Mouse (Mus musculus) cerebellum, postnatal 10 days (tissue): Measurements from ENCODE around the gene Pdcd7.

Source experiments
- DNase-seq, 2 experiments: peaks; one replicate each; pipeline ENCODE4 v3.0.0; 2021; ENCODE audit warnings: mixed read lengths in 2 of 2

Gene Pdcd7

DNA sequence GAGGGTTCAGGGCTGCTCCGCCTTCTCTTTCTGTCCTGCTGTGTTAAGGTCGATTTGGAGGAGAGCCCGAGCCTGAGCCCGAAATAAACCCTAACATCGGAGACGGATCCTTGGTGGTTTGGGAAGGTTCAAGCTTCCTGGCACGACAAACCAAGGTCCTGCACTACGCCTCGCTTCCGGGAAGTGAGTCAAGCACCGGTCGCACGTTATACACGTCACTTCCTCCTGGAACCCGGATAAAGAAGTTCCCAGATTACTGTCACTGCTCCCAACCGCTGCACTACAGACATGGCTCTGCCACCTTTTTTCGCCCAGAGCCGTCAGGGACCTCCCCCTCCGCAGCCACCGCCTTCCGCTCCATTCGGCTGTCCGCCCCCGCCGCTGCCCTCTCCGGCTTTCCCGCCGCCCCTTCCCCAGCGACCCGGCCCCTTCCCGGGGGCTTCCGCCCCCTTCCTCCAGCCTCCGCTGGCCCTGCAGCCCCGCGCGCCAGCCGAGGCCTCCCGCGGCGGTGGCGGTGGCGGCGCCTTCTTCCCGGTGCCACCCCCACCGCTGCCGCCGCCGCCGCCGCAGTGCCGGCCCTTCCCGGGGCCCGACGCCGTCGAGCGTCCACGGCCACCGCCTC, at the start of gene Pdcd7:
Gene Pdcd7 (plus strand): TSS at position 251 of the 622 bp plus-strand sequence.
- peak; percentile 98 for DNase-seq

DNA sequence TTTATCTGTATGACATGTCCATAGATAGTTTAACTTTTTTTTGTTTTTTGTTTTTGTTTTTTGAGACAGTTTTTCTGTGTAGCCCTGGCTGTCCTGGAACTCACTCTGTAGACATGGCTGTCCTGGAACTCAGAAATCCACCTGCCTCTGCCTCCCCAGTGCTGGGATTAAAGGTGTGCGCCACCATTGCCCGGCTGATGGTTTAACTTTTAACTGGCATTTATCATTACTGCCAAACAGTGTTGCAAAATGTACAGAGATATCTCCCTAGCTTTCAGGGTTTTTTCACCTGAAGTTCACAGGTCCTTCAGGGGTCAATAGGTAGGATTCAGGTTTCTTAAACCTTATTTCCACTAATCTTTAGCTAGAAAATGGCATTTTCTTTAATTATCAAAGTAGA, 48.8 kb upstream of the Pdcd7 start:
- no peak for DNase-seq

DNA sequence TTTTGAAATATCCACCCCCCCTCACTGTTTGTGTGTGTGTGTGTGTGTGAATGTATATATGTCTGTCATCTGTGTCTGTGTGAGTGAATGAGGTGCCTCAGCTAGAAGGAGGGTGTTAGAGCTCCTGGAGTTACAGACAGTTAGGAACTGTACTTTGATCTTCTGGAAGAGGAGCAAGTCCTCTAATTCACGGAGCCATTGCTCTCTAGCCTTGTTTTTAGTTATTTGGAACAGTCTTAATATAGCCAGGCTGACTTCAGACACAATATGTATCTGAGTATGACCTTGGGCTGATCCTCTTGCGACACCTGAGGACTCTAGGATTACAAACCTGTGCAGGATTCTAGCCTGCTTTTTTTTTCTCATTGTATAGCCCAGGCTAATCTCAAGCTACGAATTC, 47.1 kb upstream of the Pdcd7 start:
- DNase-seq: no peak

DNA sequence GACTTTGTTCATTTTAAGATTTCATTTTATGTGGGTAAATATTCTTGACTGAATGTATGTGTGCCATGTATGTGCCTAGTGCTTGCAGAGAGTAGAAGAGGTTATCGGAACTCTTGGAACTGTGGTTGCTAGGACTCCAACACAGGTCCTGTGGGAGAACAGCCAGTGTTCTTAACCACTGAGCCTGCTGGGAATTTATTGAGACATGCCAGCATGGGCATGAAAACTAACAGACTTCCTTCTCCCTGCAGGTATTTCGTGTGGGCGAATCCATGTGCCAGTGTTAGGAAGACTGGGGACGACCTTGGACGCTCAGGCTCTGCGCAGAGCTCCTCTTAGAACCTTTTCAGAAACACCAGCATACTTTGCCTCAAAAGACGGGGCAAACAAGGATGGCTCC, 46.3 kb upstream of the Pdcd7 start:
- DNase-seq: no peak

DNA sequence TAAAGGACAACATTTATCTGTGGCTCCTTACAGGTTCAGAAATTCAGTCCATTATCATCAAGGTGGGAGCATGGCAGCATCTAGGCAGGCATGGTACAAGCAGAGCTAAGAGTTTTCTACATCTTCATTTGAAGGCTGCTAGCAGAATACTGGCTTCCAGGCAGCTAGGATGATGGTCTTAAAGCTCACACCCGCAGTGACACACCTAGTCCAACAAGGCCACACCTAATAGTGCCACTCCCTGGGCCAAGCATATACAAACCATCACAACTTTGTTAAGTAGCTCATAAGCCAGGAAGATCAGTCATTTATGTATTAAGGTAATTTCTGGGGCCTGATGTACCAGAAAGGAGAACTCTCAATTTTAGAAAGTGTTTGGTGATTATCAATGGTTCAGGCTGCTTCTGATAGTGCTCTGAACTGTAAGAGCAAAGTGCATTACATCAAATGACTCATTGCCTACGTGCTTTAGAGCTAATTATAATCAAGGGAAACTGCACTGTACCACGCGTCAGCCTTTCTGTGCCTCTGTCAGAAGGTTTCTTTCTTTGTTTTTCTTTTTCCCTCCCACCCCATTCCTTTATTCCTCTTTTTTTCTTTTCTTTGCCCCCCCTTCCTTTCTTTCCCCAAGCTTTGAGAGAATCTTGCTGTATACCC, 43.4 kb upstream of the Pdcd7 start:
- DNase-seq: no peak

DNA sequence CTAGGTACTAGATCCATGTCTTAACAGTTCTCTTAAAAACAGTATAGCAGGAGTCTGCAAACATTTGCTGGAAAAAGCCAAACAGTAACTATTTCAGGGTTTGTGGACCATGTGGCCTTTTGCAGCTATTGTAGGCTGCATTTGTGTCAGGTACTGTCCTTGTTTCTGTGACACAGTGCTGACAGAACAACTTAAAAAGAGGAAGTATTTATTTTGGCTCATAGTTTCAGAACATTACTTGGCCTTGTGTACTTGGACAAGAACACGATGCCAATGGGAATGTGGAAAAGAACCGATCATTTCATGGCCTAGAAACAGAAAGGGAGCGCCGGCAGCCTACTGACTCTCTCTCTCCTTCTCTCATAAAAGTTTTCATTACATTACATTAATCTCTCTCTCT, 42.3 kb upstream of the Pdcd7 start:
- DNase-seq: no peak

DNA sequence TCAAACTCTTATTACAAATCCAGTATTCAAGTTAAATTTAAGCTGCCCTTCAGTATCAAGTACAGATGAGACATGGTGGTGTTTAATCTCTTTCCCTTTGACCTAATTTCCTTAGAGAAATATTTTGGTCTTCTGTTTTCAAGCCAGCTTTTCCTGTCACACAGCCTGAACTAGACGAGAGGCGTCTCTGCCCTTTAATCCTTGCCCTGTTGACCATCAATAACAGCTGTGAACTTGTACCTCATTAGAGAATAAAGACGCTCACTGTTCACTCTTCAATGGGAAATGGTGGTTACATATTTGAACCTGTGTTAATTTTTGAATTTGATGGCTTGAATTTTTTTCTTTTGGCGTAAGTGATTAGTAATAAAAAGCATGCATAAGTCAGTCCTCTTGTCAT, 41.6 kb upstream of the Pdcd7 start:
- DNase-seq: no peak

DNA sequence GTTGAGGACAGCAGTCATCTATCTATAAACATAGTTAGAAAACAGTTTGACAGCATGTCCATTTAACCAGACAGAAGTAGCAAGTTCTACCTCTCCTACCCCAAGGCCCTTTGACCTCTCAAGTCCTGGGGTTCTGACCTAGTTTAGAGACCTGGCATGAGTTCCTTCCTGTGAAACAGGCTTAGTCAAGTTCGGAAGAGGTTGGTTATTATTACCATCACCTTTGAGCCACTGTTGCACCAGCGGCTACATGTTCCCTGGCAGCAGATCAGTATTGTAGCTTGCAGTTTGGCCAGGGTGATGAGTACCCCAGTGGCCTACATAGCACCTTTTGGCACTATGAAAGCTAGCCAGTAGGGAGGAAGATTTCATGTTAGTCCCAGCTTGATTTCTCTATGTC, 39.2 kb upstream of the Pdcd7 start:
- DNase-seq: no peak

DNA sequence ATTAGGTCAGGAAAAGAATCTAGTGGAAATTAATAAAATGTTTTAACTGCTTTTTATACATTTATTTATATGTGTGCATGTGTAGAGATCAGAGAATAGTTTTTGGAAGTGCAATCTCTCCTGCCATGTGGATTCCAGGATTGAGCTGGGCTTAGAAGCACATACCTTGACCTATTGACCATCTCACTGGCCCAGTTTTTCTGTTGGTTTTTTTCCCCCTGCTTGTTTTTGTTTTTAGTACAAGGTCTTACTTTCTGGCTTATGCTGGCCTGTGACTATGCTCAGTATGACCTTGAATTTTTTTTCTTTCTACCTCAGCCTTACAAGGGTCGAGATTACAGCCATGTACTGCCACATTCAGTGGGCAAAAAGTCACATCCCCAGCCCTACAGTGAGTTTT, 37.9 kb upstream of the Pdcd7 start:
- no peak for DNase-seq

DNA sequence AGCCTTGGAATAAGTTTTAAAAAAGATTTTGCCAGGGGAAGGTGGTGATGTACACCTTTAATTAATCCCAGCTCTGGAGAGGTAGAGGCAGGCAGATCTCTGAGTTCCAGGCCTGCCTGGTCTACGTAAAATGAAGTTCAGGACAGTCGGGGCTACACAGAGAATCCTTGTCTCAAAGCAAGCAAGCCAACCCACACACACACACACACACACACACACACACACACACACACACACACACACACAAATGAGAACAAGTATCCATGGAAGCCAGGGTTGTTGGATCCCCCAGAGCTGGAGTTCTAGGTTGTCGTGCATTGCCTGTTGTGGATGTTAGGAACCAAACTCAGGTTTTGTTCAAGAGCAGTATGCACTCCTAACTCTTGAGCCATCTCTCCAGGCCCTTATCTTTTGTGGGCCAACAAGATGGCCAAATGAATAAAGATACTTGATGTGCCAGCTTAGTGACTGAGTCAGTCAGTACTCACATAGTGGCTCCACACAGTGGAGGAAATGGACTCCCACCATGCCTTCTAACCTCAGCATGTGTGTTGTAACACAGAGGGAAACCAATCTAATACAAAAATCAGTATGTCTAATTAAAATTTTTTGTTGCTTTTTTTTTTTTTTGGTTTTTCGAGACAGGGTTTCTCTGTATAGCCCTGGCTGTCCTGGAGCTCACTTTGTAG, 33.1 kb upstream of the Pdcd7 start:
- DNase-seq: no peak

DNA sequence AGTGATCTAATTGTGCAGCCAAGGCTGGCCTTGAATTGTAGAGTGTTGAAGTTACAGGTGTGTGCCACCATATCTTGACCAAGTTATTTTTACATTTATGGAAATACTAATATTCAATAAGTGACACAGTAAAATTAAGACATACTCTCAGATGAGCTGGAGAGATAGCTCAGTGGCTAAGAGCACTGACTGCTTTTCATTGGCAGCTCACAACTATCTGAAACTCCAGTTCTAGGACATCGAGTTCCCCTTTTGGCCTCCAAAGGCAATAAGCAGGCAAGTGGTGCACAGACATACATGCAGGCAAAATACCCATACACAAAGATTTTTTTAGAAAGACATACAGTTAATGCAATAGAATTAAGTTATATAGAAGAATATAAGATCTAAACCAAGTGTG, 32.1 kb upstream of the Pdcd7 start:
- DNase-seq: no peak

DNA sequence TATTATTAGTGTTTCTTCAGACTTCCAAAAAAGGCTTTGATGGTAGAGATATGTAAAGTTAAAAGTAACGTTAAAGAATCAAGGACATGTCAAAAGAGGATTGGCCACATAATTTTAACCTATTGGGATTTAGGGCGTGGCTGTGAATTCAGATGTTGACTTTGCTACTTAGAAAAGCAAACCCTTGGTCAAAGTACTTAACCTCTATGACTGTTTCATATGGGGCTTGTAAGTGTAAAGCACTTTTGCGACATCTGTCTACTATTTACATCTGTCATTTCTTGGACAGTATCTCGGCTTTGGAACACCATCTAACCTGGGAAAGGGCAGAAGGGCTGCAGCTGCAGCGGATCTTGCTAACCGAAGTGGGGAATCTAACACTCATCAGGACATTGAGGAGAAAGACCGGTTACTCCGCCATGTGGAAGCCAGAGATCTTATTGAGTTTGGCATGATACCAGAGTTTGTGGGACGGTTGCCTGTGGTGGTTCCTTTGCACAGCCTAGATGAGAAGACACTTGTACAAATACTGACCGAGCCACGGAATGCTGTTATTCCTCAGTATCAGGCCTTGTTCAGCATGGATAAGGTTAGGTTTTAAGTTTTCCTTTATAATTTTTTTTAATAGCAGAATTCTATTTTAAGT, 23.5 kb upstream of the Pdcd7 start:
- no peak for DNase-seq

DNA sequence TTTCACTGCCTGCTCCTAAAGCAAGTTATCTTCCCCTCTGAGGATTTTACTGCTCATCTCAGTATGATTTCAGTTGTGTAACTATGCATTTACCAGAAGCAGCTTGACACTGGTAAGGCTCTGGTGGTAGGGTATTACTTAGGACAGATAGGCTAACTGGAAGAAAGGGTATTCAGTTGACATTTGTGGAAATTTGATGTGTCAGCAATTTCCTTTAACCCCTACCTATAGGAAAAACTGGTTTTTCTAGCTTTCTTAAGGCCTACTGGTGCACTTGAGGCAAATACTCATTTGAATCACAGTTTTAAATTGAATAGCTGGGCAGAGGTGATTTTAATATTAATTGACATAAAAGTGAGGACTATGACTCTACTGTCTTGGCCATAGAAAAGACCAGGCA, 19.9 kb upstream of the Pdcd7 start:
- DNase-seq: no peak

DNA sequence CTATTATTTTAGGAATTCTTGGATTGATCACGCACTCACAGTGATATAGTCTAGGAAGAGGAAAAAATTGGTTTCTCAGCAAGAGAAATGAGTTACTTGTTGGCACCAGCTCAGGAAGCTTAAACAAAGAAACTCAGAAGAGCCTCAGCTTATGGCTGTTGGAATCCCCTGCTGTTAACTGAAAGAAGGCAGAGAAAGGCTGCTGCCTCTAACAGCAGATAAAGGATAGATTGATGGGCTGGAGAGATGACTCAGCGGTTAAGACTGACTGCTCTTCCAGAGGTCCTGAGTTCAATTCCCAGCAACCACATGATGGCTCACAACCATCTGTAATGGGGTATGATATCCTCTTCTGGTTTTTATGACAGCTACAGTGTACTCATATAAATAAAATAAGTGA, 18.5 kb upstream of the Pdcd7 start:
- no peak for DNase-seq

DNA sequence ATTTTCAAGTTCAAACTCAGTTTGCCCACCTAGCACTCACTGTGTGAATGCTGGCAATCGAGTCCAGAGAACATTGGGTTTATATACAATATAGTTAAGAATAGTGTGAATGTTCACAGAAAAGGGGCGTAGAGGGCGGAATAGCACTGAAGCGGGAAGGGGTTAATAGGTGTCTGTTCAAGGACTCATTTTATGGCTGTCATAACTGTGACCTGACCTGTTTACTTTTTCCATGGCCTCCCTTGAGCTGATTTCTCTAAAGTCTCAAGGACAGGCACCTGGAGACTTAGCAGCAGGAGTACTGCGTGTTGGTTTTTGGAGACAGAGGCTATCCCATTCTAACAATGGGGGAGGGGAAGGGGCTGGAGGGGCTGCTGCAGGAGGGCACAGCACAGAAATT, 11.9 kb upstream of the Pdcd7 start:
- DNase-seq: no peak

DNA sequence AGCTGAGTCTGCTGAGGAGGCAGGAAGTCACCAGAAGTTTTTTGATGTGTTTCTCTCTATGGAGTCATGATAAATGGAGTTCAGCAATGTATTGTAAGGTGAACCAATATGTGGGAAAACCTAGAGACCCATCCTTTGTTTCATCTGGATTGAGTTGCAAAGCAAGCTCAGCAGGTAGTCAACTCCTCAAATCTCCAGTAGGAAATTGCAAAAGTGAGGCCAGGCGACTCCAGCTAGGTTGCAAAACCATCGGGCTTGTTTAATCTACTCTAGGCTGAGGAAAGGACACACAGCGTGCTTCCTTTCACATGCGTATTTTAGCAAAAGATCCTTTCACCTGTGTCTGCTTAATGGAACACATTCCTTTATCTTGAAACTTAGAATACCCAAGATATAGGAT, 6.8 kb upstream of the Pdcd7 start:
- DNase-seq: no peak

DNA sequence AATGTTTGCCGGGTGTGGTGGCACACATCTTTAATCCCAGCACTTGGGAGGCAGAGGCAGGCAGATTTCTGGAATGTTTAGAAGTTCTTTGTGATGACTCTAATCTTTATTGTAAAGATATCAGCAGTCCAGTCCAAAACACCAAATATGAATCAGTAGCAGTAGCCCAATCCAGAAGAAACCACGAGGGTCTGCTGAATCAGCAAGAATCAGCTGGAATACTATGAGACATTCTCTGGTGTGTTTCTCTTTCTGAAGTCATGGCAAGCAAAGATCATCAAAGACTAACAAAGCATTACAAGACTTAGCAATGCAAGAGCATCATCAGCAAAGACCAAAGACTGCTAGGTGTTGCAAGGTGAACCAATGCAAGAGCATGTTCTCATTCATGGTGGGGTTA, 5.5 kb upstream of the Pdcd7 start:
- DNase-seq: no peak

DNA sequence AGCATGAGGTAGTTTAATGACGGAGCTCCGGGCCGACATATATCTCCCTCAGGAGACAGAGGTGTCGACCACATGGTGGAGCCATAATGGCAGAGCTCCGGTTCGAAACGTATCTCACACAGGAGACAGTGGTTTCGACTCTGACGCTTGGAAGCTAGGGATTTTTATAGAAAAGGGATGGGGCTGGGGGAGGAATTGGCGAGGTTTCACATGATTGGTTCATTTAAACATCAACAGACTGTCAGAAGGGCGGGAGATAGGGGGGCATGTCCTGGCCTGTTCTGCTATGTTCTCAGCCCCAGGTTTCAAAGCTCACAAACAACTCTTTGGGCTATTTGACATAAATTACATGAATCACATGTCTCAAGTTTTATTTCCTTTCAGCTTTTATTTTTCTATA, 465 bp upstream of the Pdcd7 start:
- peak in 1 of 2 experiments; percentile 16 for DNase-seq

DNA sequence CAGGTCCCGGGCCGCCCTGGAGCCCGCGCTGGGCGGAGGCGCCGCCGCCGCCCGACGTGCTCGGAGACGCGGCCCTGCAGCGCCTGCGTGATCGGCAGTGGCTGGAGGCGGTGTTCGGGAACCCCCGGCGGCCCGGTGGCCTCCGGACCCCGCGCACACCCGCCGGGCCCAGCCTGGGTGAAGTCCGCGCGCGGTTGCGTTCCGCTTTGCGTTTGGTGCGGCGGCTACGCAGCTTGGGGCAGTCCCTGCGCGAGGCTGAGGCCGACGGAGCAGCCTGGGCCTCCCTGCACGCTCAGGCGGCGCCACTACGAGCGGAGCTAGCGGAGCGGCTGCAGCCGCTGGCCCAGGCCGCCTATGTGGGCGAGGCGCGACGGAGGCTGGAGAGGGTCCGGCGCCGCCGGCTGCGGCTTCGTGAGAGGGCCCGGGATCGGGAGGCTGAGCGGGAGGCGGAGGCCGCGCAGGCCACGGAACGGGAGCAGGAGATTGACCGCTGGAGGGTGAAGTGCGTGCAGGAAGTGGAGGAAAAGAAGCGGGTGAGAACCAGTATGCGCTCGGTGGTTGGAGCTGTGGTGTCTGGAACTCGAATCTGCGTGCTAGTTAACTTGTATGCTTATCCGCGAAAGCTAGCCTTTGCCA, 690 bp downstream of the Pdcd7 start:
- DNase-seq: peak; percentile 60 to 68

DNA sequence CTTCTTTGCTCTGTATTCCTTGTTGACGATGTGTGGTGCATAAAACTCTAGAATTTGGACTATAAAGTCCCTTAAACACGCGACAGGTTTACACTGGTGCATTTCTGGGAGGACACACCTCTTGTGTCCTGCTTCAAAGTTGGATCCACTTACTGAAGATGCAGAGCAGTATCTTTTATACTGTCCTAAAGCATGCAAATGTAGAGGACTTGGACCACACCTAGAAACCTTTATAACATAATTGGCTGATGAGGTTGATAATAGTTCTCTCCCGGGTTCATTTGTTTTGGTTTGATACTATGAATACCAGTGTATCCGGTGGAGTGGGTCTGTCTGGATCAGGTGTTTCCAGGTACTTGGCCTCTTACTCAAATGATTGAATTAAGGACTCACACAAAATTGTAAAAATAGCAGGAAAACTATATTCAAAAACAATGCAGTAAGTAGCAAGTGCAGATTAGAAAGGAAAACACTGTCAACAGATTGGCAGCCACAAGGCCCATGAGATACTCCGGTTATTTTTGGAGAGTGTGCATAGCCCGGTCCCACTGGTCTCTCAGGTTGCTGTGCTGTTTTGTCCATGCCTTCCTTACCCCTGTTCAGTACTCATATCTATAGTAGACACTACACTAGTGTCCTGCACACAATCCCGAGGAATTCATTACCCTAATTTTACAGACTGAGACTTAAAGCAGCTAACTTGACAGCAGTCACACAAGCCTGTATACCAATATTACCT, 1.4 kb downstream of the Pdcd7 start:
- no peak for DNase-seq

DNA sequence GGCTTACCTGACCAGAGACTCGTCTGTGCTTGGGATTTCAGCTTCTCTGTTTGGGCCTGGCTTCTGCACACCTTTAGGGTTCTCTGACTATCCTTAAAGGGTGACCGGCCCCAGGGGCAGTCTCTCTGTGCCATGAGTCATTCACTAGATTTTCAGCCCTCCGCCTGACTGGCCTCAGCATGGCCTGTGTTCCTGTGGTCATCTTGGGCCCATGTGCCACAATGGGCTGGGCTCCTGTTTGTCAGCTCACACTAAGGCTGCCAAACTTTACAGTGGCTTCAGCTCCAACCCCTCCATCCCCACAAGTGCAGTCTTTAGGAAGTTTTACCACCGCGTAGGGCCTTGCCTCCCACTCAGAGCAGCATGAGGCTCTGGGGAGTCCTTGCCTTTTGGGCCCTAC, 7.3 kb downstream of the Pdcd7 start:
- DNase-seq: no peak

DNA sequence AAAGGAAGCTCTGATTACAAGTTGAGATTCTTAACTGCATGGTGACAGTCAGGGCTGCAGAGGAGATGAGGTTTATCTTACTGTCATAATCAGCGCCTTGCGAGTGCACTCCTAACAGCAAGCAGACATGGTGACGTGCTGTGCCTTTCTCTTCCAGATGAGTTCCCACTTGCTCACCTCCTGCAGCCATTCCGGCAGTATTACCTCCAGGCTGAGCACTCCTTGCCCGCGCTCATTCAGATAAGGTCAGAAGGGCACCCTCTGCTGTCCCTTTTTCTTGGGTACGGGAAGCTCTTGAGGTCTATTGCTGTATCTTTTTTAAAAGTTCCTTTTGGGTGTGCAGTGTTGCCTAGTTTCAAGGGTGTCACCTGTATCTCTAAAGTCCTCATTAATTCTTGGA, 10.7 kb downstream of the Pdcd7 start:
- DNase-seq: no peak

DNA sequence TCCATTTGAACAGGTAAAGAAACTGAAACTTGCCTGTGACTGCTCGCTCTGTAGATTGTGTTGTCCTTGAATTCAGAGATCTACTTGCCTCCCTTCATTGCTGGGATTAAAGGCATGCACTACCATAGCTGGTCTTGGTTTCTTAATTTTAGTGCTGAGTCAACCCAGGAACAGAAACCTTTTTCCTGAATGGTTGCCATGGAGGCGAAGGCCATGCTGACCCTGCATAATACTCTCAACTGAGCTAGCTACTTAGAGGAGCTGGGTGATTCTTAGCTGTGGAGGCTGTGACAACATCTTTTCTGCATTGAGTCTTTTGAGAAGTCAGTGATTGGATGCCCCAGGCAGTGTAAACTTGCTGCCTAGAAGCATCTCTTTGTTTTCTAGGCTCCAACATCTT, 11.1 kb downstream of the Pdcd7 start:
- DNase-seq: no peak
